Mouse (Mus musculus) limb, embryonic 11.5 days (tissue): ENCODE measurements around the gene Htr5b. TPM values are rescaled to one million over a fixed set of nuclear protein-coding genes. Genes with fewer than 3 reads are reported as not detected.

ENCODE experiments used
- ATAC-seq: fragments of 200-750 bp; cut with Nextera tagmentation; 2 replicates; pipeline ENCODE4 v1.8.0; 2017; ENCODE audit warnings: low read depth; ENCODE audit not compliant: insufficient number of reproducible peaks, low FRiP score, low TSS enrichment
- DNase-seq: peaks from one replicate; pipeline ENCODE4 v3.0.0-alpha.2; 2015; ENCODE audit warnings: low spot score
- H3K27ac ChIP-seq: fragments of 300-500 bp; sonication (generic); replicated peaks from 2 replicates; pipeline ENCODE4 v1.5.1; 2014; ENCODE audit warnings: low read depth, mild to moderate bottlenecking, low read length
- H3K27me3 ChIP-seq: fragments of 300-500 bp; sonication (generic); 2 replicates; pipeline ENCODE4 v1.6.1; 2014; ENCODE audit warnings: mild to moderate bottlenecking, low read length, mixed read lengths; ENCODE audit not compliant: control insufficient read depth, insufficient read depth
- H3K36me3 ChIP-seq: fragments of 300-500 bp; sonication (generic); 2 replicates; pipeline ENCODE4 v1.6.1; 2014; ENCODE audit warnings: mild to moderate bottlenecking, low read length, moderate library complexity, mixed read lengths; ENCODE audit not compliant: control insufficient read depth, insufficient read depth
- H3K4me1 ChIP-seq: fragments of 300-500 bp; sonication (generic); 2 replicates; pipeline ENCODE4 v1.6.1; 2014; ENCODE audit warnings: low read length, mixed read lengths; ENCODE audit not compliant: control insufficient read depth, insufficient read depth
- H3K4me2 ChIP-seq: fragments of 300-500 bp; sonication (generic); 2 replicates; pipeline ENCODE4 v1.6.1; 2014; ENCODE audit warnings: low read depth, mild to moderate bottlenecking, moderate library complexity; ENCODE audit not compliant: severe bottlenecking
- H3K4me3 ChIP-seq: fragments of 300-500 bp; sonication (generic); 2 replicates; pipeline ENCODE4 v1.5.1; 2014; ENCODE audit warnings: low read depth, low read length
- H3K9ac ChIP-seq: fragments of 300-500 bp; sonication (generic); 2 replicates; pipeline ENCODE4 v1.6.1; 2014; ENCODE audit warnings: mild to moderate bottlenecking, low read length
- H3K9me3 ChIP-seq: fragments of 300-500 bp; sonication (generic); 2 replicates; pipeline ENCODE4 v1.6.1; 2016; ENCODE audit warnings: low read length; ENCODE audit not compliant: control insufficient read depth
- WGBS: fragments of 180-500 bp; shearing (Covaris S2); extraction: QIAGEN DNeasy Blood & Tissue Kit; methylation state at CpG from one replicate; pipeline ENCODE4 v1.1.7; 2014; 5-methylcytosine and 5-hydroxymethylcytosine counted together
- polyA plus RNA-seq: library from polyadenylated mRNA; unstranded; fragments of >200 nt; fragmentation: Nextera tagmentation; extraction: Ambion mirVana; gene quantifications from 2 replicates; pipeline ENCODE4 v1.2.1, GENCODE M21; 2014

Htr5b gene
- polyA plus RNA-seq, 1 experiment from 2014 or later, result 1.2 TPM

DNA sequence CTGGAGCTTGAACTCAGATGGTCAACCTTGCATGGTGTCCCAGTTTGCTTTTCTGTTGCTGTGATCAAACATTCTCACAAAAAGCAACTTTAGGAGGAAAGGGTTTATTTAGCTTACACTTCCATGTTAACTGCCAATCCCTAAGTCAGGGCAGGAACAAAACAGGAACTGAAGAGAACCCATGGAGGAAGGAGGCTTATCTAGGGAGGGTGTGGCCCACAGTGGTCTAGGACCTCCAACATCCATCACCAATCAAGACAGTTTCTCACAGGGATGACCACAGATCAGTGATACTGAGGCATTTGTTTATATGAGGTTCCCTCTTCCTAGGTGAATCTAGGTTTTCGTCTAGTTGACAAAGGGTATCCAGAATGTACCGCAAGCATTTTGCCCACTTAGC, 16.3 kb downstream of the Htr5b start:
- Histone ChIP-seq H3K4me1 (no peaks in the 10 kb centered on the region), H3K9ac (no peak overlapping the region), H3K36me3 (no peaks in the 10 kb centered on the region), H3K27ac (no peak overlapping the region), H3K9me3 (no peaks in the 10 kb centered on the region), H3K27me3 (no peaks in the 10 kb centered on the region), H3K4me3 (no peak overlapping the region), H3K4me2 (no peak overlapping the region)
- DNase-seq, result no peak
- WGBS, result 98% methylated on average over 2 of the region's 2 CpGs
- no peak for ATAC-seq

GRCm38 (mm10) chr1:121511186-121511585, 17.1 kb downstream of the Htr5b start:
- WGBS, result 62% methylated on average over 2 of the region's 2 CpGs
- DNase-seq, result no peak
- Histone ChIP-seq H3K27ac (no peak overlapping the region), H3K9me3 (no peaks in the 10 kb centered on the region), H3K4me1 (no peaks in the 10 kb centered on the region), H3K27me3 (no peaks in the 10 kb centered on the region), H3K4me3 (no peak overlapping the region), H3K36me3 (no peaks in the 10 kb centered on the region), H3K4me2 (no peak overlapping the region), H3K9ac (no peak overlapping the region)
- no peak for ATAC-seq

DNA sequence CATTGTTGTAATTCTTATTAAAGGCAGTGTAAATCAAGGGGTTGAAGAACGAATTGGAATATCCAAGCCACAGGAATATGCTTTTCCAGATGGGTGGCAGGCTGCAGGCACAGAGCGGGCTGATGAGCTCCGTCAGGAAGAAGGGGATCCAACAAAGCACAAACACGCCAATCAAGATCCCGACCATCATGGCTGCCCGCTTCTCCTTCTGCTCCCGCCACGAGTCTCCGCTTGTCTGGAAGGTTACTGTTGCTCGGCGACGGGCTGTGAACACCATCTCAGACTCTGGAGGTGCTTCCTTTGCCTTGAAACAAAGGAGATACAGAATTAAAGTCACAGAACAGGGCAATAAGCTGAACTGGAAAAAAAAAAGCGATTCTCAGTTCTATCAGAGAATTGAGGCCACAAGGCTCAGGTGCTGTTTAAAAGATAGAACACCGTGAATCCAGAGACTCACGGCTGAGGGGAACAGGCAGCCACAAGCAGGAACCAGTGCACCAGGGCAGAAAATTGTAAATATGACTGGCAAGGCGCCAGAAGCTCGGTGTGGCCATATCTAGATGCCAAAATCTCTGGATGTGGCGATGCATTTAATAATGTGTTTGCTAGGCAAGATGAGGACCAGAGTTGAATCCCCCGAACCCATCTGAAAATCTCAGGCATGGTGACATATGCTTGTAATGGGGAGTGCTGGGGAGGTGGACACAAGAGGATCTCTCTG, 17.7 kb downstream of the Htr5b start:
- 92% methylated on average over 19 of the region's 19 CpGs for WGBS
- ATAC-seq (no peak), DNase-seq (no peak)
- H3K27ac ChIP-seq, result no peak overlapping the region
- H3K27me3 ChIP-seq, result no peaks in the 10 kb centered on the region
- H3K36me3 ChIP-seq, result no peaks in the 10 kb centered on the region
- no peak overlapping the region for H3K4me3 ChIP-seq
- no peaks in the 10 kb centered on the region for H3K9me3 ChIP-seq
- no peak overlapping the region for H3K9ac ChIP-seq
- no peak overlapping the region for H3K4me2 ChIP-seq
- no peaks in the 10 kb centered on the region for H3K4me1 ChIP-seq

DNA sequence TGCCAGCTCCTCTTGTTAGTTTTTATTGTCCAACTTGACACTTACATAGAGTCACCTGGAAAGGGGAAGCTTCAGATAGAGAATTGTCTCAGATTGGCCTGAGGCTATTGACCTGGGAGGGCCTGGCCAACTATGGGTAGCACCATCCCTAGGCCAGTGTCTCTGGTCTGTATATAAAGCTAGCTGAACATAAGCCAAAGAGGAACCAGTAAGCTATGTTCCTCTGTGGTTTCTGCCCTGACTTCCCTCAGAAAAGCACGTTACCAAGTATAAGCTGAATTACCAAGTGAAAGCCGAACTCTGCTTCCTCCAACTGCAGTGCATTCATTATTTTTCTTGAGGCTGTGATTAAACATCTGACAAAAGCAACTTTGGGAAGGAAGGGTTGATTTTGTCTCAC, 19.5 kb downstream of the Htr5b start:
- H3K27me3 ChIP-seq, result no peaks in the 10 kb centered on the region

GRCm38 (mm10) chr1:121497093-121497492, 31.2 kb downstream of the Htr5b start:
- DNase-seq (no peak), ATAC-seq (no peak)
- H3K9ac ChIP-seq, result no peak overlapping the region
- no peaks in the 10 kb centered on the region for H3K4me1 ChIP-seq
- H3K27ac ChIP-seq, result no peak overlapping the region
- no peaks in the 10 kb centered on the region for H3K27me3 ChIP-seq
- H3K4me2 ChIP-seq, result no peak overlapping the region
- no peak overlapping the region for H3K4me3 ChIP-seq
- peaks cover 9% of the 10 kb centered on the region for H3K36me3 ChIP-seq
- no peaks in the 10 kb centered on the region for H3K9me3 ChIP-seq
- 95% methylated on average over 4 of the region's 4 CpGs for WGBS

More for the DNA sequence above, 19.5 kb downstream of the Htr5b start:
- ATAC-seq (no peak), DNase-seq (no peak)
- H3K27ac ChIP-seq, result no peak overlapping the region
- no peaks in the 10 kb centered on the region for H3K9me3 ChIP-seq
- H3K36me3 ChIP-seq, result no peaks in the 10 kb centered on the region
- no peak overlapping the region for H3K4me2 ChIP-seq
- no peak overlapping the region for H3K4me3 ChIP-seq
- no peaks in the 10 kb centered on the region for H3K4me1 ChIP-seq
- WGBS, result 81% methylated on average over 2 of the region's 2 CpGs
- H3K9ac ChIP-seq, result no peak overlapping the region

- 30% methylated on average over 5 of the region's 5 CpGs for WGBS
- peak; percentile 46 for DNase-seq
- no peak overlapping the region for H3K4me2 ChIP-seq
- H3K9me3 ChIP-seq, result no peaks in the 10 kb centered on the region
- no peak overlapping the region for H3K9ac ChIP-seq
- H3K27ac ChIP-seq, result no peak overlapping the region
- ATAC-seq, result no peak
- no peaks in the 10 kb centered on the region for H3K4me1 ChIP-seq
- H3K4me3 ChIP-seq, result no peak overlapping the region
- H3K36me3 ChIP-seq, result peaks cover 2% of the 10 kb centered on the region
- H3K27me3 ChIP-seq, result no peaks in the 10 kb centered on the region
These were observed 38.0 kb downstream of the Htr5b start for GRCm38 (mm10) chr1:121490241-121490640.

- H3K9ac ChIP-seq, result no peak overlapping the region
- no peak overlapping the region for H3K4me3 ChIP-seq
- 86% methylated on average over 6 of the region's 6 CpGs for WGBS
- no peaks in the 10 kb centered on the region for H3K27me3 ChIP-seq
- no peak for DNase-seq
- no peaks in the 10 kb centered on the region for H3K4me1 ChIP-seq
- H3K27ac ChIP-seq, result no peak overlapping the region
- H3K36me3 ChIP-seq, result no peaks in the 10 kb centered on the region
- no peaks in the 10 kb centered on the region for H3K9me3 ChIP-seq
- ATAC-seq, result no peak
- no peak overlapping the region for H3K4me2 ChIP-seq
These were observed 41.5 kb downstream of the Htr5b start for GRCm38 (mm10) chr1:121486803-121487202.

DNA sequence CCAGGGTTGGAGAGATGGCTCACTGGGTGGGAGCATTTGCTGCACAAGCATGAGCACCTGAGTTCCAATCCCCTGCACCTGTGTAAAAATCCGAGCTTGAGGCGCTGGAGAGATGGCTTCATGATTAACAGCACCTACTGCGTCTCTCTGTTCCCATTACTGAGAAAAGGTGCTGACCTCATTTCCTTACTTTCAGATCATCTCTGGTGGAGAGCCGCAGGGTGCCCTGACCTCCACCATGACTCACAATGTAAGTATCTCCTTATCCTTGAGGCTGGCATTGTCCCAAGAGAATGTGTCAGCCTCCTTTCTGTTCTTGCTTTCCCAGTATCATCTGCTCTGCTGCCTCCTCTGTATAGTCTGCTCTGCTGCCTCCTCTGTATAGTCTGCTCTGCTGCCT, 45.2 kb downstream of the Htr5b start:
- 87% methylated on average over 4 of the region's 4 CpGs for WGBS
- no peak overlapping the region for H3K27ac ChIP-seq
- no peaks in the 10 kb centered on the region for H3K9me3 ChIP-seq
- H3K36me3 ChIP-seq, result no peaks in the 10 kb centered on the region; the same call in 1 of the 2 replicates
- DNase-seq, result no peak
- H3K4me3 ChIP-seq, result no peak overlapping the region
- H3K27me3 ChIP-seq, result no peaks in the 10 kb centered on the region
- H3K4me2 ChIP-seq, result no peak overlapping the region
- H3K4me1 ChIP-seq, result no peaks in the 10 kb centered on the region
- ATAC-seq, result no peak
- H3K9ac ChIP-seq, result no peak overlapping the region

DNA sequence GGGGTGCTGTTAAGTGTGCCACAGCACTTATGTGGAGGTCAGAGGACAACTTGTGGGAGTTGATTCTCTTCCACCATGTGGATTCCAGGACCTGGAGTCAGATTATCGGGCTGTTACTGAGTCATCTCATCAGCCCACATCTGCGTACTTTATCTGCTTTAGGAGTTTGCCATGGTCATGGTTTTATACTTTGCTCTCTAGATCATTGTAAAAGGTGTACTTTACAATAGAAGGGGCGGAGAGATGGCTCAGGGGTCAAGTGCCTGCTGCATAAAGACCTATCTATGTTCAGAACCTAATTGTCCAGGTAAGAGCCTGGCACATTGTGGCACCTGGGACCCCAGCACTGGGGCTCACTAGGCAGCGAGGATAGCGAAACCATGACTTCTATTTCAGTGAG, 48.9 kb downstream of the Htr5b start:
- Histone ChIP-seq H3K27me3 (no peaks in the 10 kb centered on the region), H3K4me3 (no peak overlapping the region), H3K9me3 (no peaks in the 10 kb centered on the region), H3K36me3 (no peaks in the 10 kb centered on the region; the same call in 1 of the 2 replicates), H3K27ac (no peak overlapping the region), H3K9ac (no peak overlapping the region), H3K4me2 (no peak overlapping the region), H3K4me1 (no peaks in the 10 kb centered on the region)
- no peak for ATAC-seq
- no peak for DNase-seq
- 94% methylated on average over 5 of the region's 5 CpGs for WGBS
